Mouse (Mus musculus) cerebellum, postnatal 25 days (tissue): Measurements from ENCODE around the gene Qrfp.

Experiments
- DNase-seq, 2 experiments: peaks; one replicate each; pipeline ENCODE4 v3.0.0; 2021; ENCODE audit warnings: mixed read lengths in 2 of 2

The Qrfp gene

GRCm38 (mm10) chr2:31769631-31770111 lies 40.7 kb downstream of the Qrfp start:
- peak in 1 of 2 experiments; percentile 30 for DNase-seq

- DNase-seq, result no peak
Observed at GRCm38 (mm10) chr2:31769115-31769514, 41.3 kb downstream of the Qrfp start.

DNA sequence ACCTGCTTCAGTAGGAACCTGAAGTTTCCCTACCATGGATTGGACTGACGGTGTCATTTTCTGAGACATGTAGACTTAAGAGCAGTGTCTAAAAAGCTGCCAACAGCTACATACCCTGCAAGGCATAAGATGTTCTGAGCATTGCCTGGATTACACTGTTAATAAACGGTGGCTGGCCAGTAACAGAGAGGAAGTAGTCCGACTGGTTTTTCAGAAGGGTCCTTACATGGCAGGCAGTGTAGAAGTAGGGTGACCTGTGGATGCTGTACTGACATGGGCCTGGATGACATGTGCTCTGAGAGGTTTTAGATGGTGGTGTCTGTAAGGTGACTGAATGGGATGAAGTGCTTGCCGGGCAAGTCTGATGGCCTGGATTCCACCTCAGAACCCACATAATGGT lies 42.6 kb downstream of the Qrfp start:
- DNase-seq, result no peak

DNA sequence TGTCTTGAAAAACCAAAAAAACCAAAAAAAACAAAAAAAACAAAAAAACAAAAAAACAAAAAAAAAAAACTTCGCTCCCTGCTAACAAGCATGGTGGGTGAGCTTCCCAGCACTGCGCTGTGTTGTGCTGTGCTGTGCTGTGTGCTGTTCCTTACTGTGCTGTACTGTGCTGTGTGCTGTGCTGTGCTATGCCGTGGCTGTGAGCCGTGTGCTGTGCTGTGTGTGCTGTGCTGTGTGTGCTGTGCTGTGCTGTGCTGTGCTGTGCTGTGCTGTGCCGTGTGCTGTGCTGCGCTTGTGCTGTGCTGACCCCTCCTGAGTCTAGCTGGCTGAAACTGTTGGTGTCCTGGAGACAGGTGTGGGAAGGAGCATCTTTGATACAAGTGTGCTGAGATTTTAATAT lies 43.3 kb downstream of the Qrfp start:
- DNase-seq, result no peak

GRCm38 (mm10) chr2:31763271-31763670 lies 47.1 kb downstream of the Qrfp start:
- DNase-seq, result no peak

DNA sequence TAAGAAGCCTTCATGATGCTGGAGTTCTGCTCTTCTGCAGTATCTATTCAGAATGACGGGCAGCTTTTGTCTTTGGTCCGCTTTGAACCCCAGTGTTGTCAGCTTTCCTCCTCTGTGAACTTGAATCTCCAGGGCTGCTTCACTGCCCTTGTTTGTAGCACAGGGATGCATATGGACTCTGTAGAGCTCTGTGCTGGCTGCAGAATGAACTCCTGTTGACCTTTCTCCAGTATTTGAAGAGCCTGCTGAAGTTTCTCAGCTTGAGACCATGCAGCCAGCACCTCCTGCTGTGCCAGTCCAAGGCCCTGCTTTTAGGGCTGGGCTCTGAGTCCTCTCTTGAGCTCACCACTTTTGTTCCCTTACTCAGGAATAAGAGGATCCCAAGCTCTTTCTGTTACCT lies 47.5 kb downstream of the Qrfp start:
- no peak for DNase-seq

DNA sequence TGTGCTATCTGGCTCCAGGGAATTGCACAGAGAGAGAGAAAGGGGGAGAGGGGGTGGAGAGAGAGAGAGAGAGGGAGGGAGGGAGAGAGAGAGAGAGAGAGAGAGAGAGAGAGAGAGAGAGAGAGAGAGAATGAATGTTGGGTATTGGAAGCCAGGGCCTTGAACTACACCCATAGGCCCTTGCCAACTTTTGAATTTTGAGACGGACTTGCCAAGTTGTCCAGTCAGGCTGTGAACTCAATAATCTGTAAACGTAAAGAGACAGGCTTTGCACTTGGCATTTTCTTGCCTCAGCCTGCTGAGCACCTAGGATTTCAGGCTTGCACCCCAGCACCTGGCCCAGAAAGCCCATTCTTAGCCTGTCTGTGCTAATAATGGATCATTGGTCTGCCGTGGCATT lies 48.2 kb downstream of the Qrfp start:
- no peak for DNase-seq

DNA sequence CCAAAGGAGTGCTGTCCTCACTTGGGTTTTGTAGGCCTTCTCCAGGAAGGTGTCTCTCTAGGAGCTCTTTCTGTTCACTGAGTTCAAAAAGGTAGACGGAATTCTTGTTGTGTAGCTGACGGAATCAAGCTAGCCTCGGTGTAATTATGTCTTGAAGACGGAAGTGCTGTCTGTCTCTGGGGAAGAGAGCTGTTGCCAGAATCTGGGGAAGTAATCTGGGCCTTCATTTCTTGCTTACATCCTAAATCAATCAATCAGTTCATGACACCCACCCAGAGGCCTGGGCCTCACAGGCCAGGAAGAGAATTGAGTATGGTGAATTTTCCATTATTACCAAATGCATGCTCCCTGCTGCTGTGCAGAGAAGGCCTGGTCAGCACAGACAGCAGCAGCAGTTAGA lies 48.8 kb downstream of the Qrfp start:
- no peak for DNase-seq

DNA sequence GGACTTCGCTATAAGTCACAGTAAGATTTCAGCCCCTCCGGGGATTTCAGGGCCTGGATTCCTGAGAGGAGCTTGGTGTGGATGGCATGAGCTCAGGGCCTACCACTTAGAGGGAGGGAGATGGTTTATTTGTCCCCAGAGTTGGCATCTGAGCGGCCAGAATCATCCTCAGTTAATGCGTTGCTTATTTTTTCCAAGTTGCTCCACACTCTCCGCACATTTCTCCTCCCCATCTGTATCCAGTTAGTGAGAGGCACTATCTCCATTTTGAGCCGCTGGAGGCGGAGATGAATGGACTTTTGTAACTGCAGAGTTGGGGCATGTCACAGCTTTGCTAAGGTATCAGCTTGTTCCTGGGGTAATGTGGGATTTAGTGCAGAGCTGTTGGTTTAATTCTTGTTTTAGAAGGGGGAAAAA lies 49.3 kb downstream of the Qrfp start:
- DNase-seq, result no peak

DNA sequence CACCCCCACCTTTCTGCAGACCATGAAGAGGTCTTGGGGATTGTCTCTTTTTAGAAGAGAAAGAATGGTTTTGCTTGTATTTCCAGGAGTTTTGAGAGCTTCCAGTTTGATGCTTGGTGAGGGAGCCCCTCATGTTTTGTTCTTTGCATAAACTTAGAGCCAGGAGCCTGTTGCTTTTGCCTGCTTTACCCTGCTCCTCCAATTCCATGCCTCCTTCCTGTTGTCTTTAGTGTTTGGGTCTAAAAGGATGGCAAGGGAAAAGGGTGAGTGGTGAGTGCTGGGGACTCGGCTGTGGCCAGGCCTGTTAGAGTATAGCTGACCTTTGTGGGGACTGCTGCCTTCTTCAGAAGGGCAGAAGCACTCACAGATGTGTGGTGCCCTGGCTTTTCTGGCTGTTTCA lies 49.9 kb downstream of the Qrfp start:
- no peak for DNase-seq

DNA sequence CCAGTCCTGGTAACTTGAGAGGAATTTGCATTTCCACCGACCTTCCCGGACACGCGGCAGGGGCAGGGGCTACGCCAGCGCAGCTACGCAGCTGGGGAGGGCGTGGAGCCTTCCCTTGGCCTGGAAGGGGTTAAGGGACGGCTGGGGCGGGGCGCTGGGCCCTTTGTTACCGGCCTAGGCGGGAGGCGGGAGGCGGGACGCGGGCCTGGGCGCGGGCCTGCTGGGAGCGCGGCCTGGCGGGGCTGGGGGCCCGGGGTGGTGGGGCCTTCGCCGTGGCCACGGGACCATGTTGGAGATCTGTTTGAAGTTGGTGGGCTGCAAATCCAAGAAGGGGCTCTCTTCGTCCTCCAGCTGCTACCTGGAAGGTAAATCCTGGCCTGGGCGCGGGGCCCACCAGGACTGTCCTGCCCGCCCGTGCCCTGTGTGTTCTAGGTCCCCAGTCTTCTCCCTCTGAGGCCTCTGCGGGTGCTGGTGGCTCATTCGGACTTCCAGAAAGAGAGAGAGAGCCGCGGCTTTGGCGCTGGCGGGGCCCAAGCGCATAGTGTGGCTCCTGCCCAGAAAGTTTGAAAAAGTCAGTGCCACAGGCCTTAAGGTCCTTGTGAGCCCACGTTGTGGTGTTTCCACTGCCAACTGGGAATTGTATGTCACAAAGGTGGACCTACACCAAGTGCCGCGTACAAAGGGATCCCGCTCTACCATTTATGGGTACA lies 50.5 kb downstream of the Qrfp start:
- peak; percentile 52 to 73 for DNase-seq

- no peak for DNase-seq
Observed at GRCm38 (mm10) chr2:31758966-31759365, 51.4 kb downstream of the Qrfp start.

GRCm38 (mm10) chr2:31757472-31757871 lies 52.9 kb downstream of the Qrfp start:
- no peak for DNase-seq
